Mouse (Mus musculus) ES-Bruce4 (cell line): ENCODE measurements around the gene Nek8.

Experiments
- CTCF ChIP-seq: IDR thresholded peaks from one replicate; pipeline ENCODE4 v1.8.1; 2011; ENCODE audit warnings: low read depth, low read length
- POLR2A ChIP-seq: IDR thresholded peaks from one replicate; pipeline ENCODE4 v1.8.1; 2011; ENCODE audit warnings: low read length; ENCODE audit not compliant: insufficient read depth

DNA sequence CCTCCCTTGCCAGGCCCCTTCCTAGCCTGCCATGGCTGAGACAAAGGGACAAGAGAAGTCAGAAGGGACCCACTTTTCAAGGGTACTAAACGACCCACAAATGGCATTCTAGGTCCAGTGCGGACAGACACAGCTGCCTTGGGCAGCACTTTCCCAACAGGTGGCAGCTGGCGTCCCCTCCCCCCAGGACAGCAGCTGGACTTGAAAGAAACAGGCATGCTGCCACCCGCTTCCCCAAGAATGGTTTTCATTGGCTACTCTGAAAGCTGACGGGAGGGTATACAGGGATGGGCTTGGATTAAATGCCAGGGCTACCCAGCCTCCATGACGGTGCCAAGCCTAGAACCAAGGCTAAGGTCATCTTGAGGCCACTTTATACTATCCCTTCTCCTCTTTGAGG lies 14.0 kb downstream of the Nek8 start:
- no peak for TF ChIP-seq CTCF
- TF ChIP-seq POLR2A: no peak
